Mouse (Mus musculus): ENCODE data around the gene Dnajc11. TPM values are rescaled to one million over a fixed set of nuclear protein-coding genes. Genes with fewer than 3 reads are reported as not detected.

Gene Dnajc11
- total RNA-seq, 4 experiments from 2014 or later: 71.2 to 111 (median 87.7) TPM

GRCm38 (mm10) chr4:152009076-152010051 lies 75.9 kb downstream of the Dnajc11 start:
- peak; percentile 49 for DNase-seq (ENCODE audit: low spot score)

DNA sequence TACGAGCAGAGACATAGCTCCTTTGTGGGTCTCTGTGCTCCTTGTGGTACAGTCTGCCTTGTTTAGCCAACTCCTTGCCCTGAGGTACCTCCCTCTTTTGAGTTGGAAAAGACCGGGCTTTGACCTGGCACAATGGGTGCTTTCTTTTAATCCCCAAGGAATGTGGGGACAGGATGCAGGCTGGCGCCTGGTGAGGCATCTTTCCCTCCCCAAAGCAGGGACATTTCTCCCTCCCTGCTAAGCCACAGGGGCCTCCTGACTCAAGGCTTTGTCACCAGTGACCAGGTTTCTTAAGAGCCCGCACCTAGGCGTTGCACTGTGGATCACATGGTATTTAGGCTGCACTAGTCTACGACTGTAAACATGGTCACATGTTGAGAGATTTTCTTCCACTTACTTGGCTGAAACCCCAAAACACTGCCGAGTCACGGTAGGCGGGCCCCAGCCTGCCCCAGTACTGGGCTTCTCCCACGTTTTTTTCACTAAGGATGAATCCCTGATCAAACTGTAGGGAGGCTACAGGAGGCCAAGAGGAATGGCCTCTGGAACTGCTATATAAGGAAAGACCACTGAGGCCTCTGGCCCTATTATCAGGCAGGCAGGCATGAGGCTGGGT lies 76.7 kb downstream of the Dnajc11 start:
- DNase-seq (ENCODE audit: low spot score): peak; percentile 63

GRCm38 (mm10) chr4:152010707-152011134 lies 77.2 kb downstream of the Dnajc11 start:
- no peak for DNase-seq (ENCODE audit: low spot score)

DNA sequence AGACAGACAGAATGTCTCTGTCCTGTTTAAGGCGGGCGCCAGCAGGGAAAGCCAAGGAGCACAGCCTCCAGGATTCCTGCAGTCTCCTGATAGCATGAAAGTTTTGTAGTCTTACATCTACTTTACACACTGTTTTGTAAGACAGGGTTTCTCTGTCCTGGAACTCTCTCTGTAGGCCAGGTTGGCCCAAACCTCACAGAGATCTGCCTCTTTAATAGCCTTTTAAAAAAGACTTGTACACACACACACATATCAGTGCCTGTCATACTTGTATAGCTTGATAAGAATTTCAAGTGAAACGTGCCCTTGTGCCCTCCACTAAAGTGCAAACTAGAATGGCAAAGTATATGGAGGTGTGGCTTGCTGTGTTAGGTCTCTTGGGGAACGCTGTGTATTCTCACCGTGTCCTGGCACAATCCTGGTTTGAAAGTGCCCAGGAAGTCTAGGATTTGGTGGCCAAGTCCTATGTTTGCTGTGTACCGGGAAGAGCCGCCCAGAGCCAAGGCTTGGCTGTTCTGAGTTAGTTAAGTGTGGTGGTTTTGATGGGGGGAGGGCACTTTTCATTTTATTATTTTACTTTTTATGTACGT lies 77.8 kb downstream of the Dnajc11 start:
- DNase-seq (ENCODE audit: low spot score): no peak

GRCm38 (mm10) chr4:152012109-152012508 lies 78.6 kb downstream of the Dnajc11 start:
- DNase-seq (ENCODE audit: low spot score): no peak

DNA sequence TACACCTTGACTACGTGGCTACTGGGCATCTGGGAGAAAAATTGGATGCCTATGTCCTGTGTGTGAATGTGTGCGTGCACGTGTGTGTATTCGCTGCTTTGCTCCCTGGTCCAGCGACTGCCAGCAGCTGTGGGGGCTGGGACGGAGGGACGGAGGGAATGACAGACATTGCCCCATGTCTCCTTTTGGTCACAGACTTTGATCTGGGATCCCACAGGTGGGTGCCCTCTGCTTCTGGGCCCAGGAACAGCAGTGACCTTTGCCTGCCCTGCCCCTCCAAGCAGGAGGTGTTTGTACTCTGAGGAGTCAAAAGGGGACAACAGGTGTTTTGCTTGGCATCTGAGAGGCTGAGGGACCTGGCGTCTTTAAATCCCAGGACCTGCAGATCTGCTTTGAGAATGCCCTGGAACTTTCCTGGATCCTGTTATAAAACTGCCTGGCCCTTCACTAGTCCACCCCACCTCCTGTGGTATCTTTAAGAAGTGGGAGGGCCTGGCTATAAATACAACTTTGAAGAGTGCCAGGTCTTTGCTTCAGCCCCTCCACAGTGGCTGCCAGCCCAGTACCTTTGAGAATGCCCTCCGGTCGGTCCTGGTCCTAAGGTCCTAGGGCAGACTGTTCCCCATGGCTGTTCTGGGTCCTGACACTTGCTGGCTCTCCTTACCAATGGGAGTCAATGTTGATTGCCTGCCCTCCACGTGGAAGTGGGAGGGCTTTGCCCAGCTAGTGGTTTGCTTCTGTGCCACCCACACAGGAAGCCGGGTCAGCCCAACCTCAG lies 79.7 kb downstream of the Dnajc11 start:
- peak; percentile 69 for DNase-seq (ENCODE audit: low spot score)

DNA sequence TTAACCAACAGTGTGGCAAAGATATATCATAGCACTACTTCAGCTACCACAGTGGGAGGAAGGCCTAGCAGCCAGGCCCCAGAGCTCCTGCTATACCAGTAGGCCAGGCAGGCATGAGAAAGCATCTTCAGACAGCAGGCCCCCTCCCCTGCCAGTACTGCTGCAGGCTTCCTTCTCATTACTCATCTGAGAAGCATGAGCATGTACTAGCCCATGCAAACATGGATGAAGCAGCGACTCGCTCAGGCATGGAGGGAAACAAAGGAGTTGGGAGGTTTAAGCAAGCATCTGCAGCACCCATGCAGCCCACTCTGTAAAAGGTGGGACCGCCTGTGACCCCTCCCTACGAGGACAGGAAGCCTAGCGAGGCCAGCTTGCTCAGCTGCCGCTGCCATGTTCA lies 85.6 kb downstream of the Dnajc11 start:
- DNase-seq (ENCODE audit: low spot score): no peak

DNA sequence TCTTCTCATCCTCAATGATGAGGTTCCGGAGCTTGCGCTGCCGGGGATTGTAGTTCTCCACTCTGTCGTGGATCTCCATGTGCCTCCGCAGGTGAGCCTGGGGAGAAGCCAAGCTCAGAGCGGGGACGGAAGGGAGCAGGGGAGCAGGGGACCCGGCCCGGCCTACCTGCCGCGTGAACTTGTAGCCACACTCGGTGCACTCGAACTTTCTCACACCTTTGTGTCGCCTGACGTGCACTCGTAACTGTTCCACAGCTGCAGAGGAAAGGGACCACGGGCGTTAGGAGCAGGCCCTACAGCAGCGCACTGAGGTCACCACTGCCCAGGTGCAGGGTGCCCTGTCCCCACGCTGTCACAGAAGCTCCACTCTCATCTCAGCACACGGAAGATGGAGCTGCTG lies 86.5 kb downstream of the Dnajc11 start:
- no peak for DNase-seq (ENCODE audit: low spot score)

- no peak for DNase-seq (ENCODE audit: low spot score)
These were observed 88.1 kb downstream of the Dnajc11 start for GRCm38 (mm10) chr4:152021568-152022097.

- no peak for DNase-seq (ENCODE audit: low spot score)
These were observed 89.0 kb downstream of the Dnajc11 start for GRCm38 (mm10) chr4:152022506-152022905.

DNA sequence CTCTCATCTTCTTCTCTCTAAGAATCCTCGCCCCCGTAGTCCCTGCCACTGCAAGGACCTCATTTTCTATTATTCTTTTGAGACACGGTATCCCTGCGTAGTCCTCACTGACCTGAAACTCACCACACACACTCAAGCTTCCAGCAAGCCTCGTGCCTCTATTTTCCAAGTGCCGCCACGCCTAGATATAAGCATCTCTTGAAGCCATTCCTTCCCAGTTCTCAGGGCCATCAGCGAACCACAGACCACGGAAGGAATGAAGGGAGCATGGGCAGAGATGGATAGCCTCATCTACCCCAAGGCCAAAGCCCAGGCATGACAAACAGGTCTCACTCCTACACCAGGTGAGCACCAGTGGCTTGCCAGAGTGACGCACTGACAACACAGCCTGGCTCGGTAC lies 91.0 kb downstream of the Dnajc11 start:
- DNase-seq (ENCODE audit: low spot score): no peak

GRCm38 (mm10) chr4:152026751-152027508 lies 93.4 kb downstream of the Dnajc11 start:
- no peak for DNase-seq (ENCODE audit: low spot score)

GRCm38 (mm10) chr4:152027524-152027923 lies 94.0 kb downstream of the Dnajc11 start, which contains the start of gene Zbtb48:
Zbtb48 (minus strand) TSS chr4:152027671.
- peak; percentile 97 for DNase-seq (ENCODE audit: low spot score)

- DNase-seq (ENCODE audit: low spot score): no peak
These were observed 95.0 kb downstream of the Dnajc11 start for GRCm38 (mm10) chr4:152028456-152028855.

DNA sequence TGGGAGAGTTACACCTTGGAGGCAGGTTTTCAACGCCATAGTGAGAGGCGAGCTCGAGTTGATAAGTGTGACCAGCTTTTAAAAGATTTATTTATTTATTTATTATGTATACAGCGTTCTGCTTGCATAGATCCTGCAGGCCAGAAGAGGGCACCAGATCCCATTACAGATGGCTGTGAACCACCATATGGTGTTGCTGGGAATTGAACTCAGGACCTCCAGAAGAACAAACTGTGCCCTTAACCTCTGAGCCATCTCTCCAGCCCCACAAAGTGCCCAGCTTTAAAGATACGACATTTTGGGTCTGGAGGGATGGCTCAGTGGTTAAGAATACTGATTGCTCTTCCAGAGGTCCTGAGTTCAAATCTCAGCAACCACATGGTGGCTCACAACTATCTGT lies 95.6 kb downstream of the Dnajc11 start:
- DNase-seq (ENCODE audit: low spot score): no peak

GRCm38 (mm10) chr4:152029997-152030396 lies 96.5 kb downstream of the Dnajc11 start:
- DNase-seq (ENCODE audit: low spot score): no peak

All from heart, adult 8-10 months (tissue).